Mouse (Mus musculus) forebrain, embryonic 12.5 days (tissue): ENCODE data around the gene Tmem121b. TPM values are rescaled to one million over a fixed set of nuclear protein-coding genes. Genes with fewer than 3 reads are reported as not detected.

Experiments used
- ATAC-seq: fragments of 200-750 bp; cut with Nextera tagmentation; 2 replicates; pipeline ENCODE4 v1.8.0; 2017; ENCODE audit warnings: moderate TSS enrichment; ENCODE audit not compliant: low FRiP score
- H3K27ac ChIP-seq: fragments of 300-500 bp; sonication (generic); 2 replicates; pipeline ENCODE4 v1.5.1; 2016; ENCODE audit warnings: mild to moderate bottlenecking
- H3K27me3 ChIP-seq: fragments of 300-500 bp; sonication (generic); 2 replicates; pipeline ENCODE4 v1.6.1; 2016; ENCODE audit warnings: mild to moderate bottlenecking
- H3K36me3 ChIP-seq: fragments of 300-500 bp; sonication (generic); replicated peaks from 2 replicates; pipeline ENCODE4 v1.6.1; 2016; ENCODE audit warnings: mild to moderate bottlenecking
- H3K4me1 ChIP-seq: fragments of 300-500 bp; sonication (generic); 2 replicates; pipeline ENCODE4 v1.6.1; 2016
- H3K4me2 ChIP-seq: fragments of 300-500 bp; sonication (generic); 2 replicates; pipeline ENCODE4 v1.6.1; 2016; ENCODE audit warnings: mild to moderate bottlenecking, moderate library complexity
- H3K4me3 ChIP-seq: fragments of 300-500 bp; sonication (generic); replicated peaks from 2 replicates; pipeline ENCODE4 v1.5.1; 2016; ENCODE audit warnings: mild to moderate bottlenecking
- H3K9ac ChIP-seq: fragments of 300-500 bp; sonication (generic); 2 replicates; pipeline ENCODE4 v1.6.1; 2016; ENCODE audit warnings: mild to moderate bottlenecking
- H3K9me3 ChIP-seq: fragments of 300-500 bp; sonication (generic); 2 replicates; pipeline ENCODE4 v1.6.1; 2016
- WGBS: fragments of 180-500 bp; shearing (Covaris S2); methylation state at CpG from one replicate; pipeline ENCODE4 v1.1.7; 2016; 5-methylcytosine and 5-hydroxymethylcytosine counted together
- polyA plus RNA-seq: library from polyadenylated mRNA; unstranded; fragments of >200 nt; fragmentation: Nextera tagmentation; extraction: Ambion mirVana; gene quantifications from 2 replicates; pipeline ENCODE4 v1.2.1, GENCODE M21; 2016

Gene Tmem121b
- polyA plus RNA-seq, 1 experiment from 2014 or later = 2.5 TPM

- Histone ChIP-seq H3K9ac (peak overlapping the region; percentile 21; the same call in 1 of the 2 replicates), H3K4me2 (peak overlapping the region; percentile 31)
- WGBS = 18% methylated on average over 8 of the region's 8 CpGs
These were observed 21.0 kb downstream of the Tmem121b start for GRCm38 (mm10) chr6:120472455-120473140.

GRCm38 (mm10) chr6:120471991-120472441 lies 21.6 kb downstream of the Tmem121b start:
- H3K4me3 ChIP-seq = no peak overlapping the region
- H3K27ac ChIP-seq = peak overlapping the region; percentile 85
- H3K4me1 ChIP-seq = peaks cover 25% of the 10 kb centered on the region
- no peaks in the 10 kb centered on the region for H3K9me3 ChIP-seq
- H3K4me2 ChIP-seq = peak overlapping the region; percentile 31
- 0% methylated on average over 5 of the region's 5 CpGs for WGBS
- H3K27me3 ChIP-seq = 0 out of 2 replicates have a peak, but pooled peaks cover 5% of the 10 kb centered on the region
- 0 out of 2 replicates have a peak overlapping the region, but pooled peaks have one; percentile 21 for H3K9ac ChIP-seq
- ATAC-seq = peak; percentile 81
- no peaks in the 10 kb centered on the region for H3K36me3 ChIP-seq

More at GRCm38 (mm10) chr6:120472455-120473140, 21.0 kb downstream of the Tmem121b start:
- Histone ChIP-seq H3K27ac (peak overlapping the region; percentile 85), H3K36me3 (no peaks in the 10 kb centered on the region), H3K4me1 (peaks cover 25% of the 10 kb centered on the region), H3K9me3 (no peaks in the 10 kb centered on the region), H3K27me3 (0 out of 2 replicates have a peak, but pooled peaks cover 4% of the 10 kb centered on the region), H3K4me3 (no peak overlapping the region)
- ATAC-seq = peak; percentile 59

- H3K4me1 ChIP-seq = peaks cover 25% of the 10 kb centered on the region
- H3K36me3 ChIP-seq = no peaks in the 10 kb centered on the region
- no peaks in the 10 kb centered on the region for H3K9me3 ChIP-seq
- H3K4me2 ChIP-seq = no peak overlapping the region
- H3K27ac ChIP-seq = no peak overlapping the region
- H3K27me3 ChIP-seq = peaks cover 7% of the 10 kb centered on the region; the same call in 1 of the 2 replicates
- H3K4me3 ChIP-seq = no peak overlapping the region
- ATAC-seq = no peak
- no peak overlapping the region for H3K9ac ChIP-seq
- 93% methylated on average over 1 of the region's 1 CpGs for WGBS
These were observed 22.9 kb downstream of the Tmem121b start for GRCm38 (mm10) chr6:120470666-120471065.

- H3K9me3 ChIP-seq = no peaks in the 10 kb centered on the region
- H3K27ac ChIP-seq = no peak overlapping the region
- H3K4me1 ChIP-seq = peaks cover 25% of the 10 kb centered on the region
- H3K36me3 ChIP-seq = no peaks in the 10 kb centered on the region
- no peak overlapping the region for H3K4me2 ChIP-seq
- H3K9ac ChIP-seq = no peak overlapping the region
- H3K4me3 ChIP-seq = no peak overlapping the region
- H3K27me3 ChIP-seq = peaks cover 15% of the 10 kb centered on the region
- no peak for ATAC-seq
These were observed 23.8 kb downstream of the Tmem121b start for GRCm38 (mm10) chr6:120469770-120470169.

GRCm38 (mm10) chr6:120469268-120469667 lies 24.3 kb downstream of the Tmem121b start:
- ATAC-seq = no peak
- H3K4me2 ChIP-seq = no peak overlapping the region
- no peak overlapping the region for H3K4me3 ChIP-seq
- H3K9me3 ChIP-seq = no peaks in the 10 kb centered on the region
- no peak overlapping the region for H3K9ac ChIP-seq
- no peaks in the 10 kb centered on the region for H3K36me3 ChIP-seq
- no peak overlapping the region for H3K27ac ChIP-seq
- H3K4me1 ChIP-seq = peaks cover 25% of the 10 kb centered on the region
- 70% methylated on average over 3 of the region's 3 CpGs for WGBS
- H3K27me3 ChIP-seq = peaks cover 20% of the 10 kb centered on the region

GRCm38 (mm10) chr6:120468259-120468658 lies 25.3 kb downstream of the Tmem121b start:
- H3K9ac ChIP-seq = no peak overlapping the region
- H3K9me3 ChIP-seq = no peaks in the 10 kb centered on the region
- H3K27me3 ChIP-seq = peaks cover 30% of the 10 kb centered on the region
- no peak overlapping the region for H3K27ac ChIP-seq
- peaks cover 27% of the 10 kb centered on the region for H3K4me1 ChIP-seq
- no peaks in the 10 kb centered on the region for H3K36me3 ChIP-seq
- no peak overlapping the region for H3K4me3 ChIP-seq
- ATAC-seq = no peak
- H3K4me2 ChIP-seq = no peak overlapping the region
- WGBS = 93% methylated on average over 4 of the region's 4 CpGs

- Histone ChIP-seq H3K9ac (no peak overlapping the region), H3K4me3 (no peak overlapping the region), H3K4me2 (no peak overlapping the region), H3K4me1 (peaks cover 16% of the 10 kb centered on the region), H3K27ac (no peak overlapping the region), H3K27me3 (peaks cover 43% of the 10 kb centered on the region), H3K9me3 (no peaks in the 10 kb centered on the region), H3K36me3 (no peaks in the 10 kb centered on the region)
- ATAC-seq = no peak
- WGBS = 82% methylated on average over 10 of the region's 10 CpGs
These were observed 26.8 kb downstream of the Tmem121b start for GRCm38 (mm10) chr6:120466609-120467329.

- Histone ChIP-seq H3K9ac (no peak overlapping the region), H3K9me3 (no peaks in the 10 kb centered on the region), H3K4me2 (no peak overlapping the region), H3K36me3 (no peaks in the 10 kb centered on the region), H3K4me1 (peaks cover 13% of the 10 kb centered on the region), H3K27ac (no peak overlapping the region), H3K4me3 (no peak overlapping the region), H3K27me3 (peaks cover 48% of the 10 kb centered on the region)
- 48% methylated on average over 4 of the region's 4 CpGs for WGBS
- ATAC-seq = no peak
These were observed 28.2 kb downstream of the Tmem121b start for GRCm38 (mm10) chr6:120465393-120465792.

- no peaks in the 10 kb centered on the region for H3K36me3 ChIP-seq
These were observed 29.1 kb downstream of the Tmem121b start for GRCm38 (mm10) chr6:120464406-120464939.

GRCm38 (mm10) chr6:120463884-120464283 lies 29.7 kb downstream of the Tmem121b start:
- peak overlapping the region; percentile 62; the same call in 1 of the 2 replicates for H3K9ac ChIP-seq
- H3K27ac ChIP-seq = no peak overlapping the region
- peak overlapping the region; percentile 58 for H3K4me3 ChIP-seq
- no peaks in the 10 kb centered on the region for H3K9me3 ChIP-seq
- peak; percentile 34; the same call in 1 of the 2 replicates for ATAC-seq
- H3K36me3 ChIP-seq = no peaks in the 10 kb centered on the region
- H3K4me2 ChIP-seq = peak overlapping the region; percentile 68
- H3K4me1 ChIP-seq = peaks cover 13% of the 10 kb centered on the region
- H3K27me3 ChIP-seq = peaks cover 50% of the 10 kb centered on the region
- 11% methylated on average over 11 of the region's 11 CpGs for WGBS

More at GRCm38 (mm10) chr6:120464406-120464939, 29.1 kb downstream of the Tmem121b start:
- ATAC-seq = no peak
- Histone ChIP-seq H3K27ac (no peak overlapping the region), H3K27me3 (peaks cover 48% of the 10 kb centered on the region), H3K9ac (no peak overlapping the region), H3K4me2 (peak overlapping the region; percentile 68; the same call in 1 of the 2 replicates), H3K4me1 (peaks cover 13% of the 10 kb centered on the region), H3K9me3 (no peaks in the 10 kb centered on the region), H3K4me3 (no peak overlapping the region)
- 51% methylated on average over 9 of the region's 9 CpGs for WGBS

GRCm38 (mm10) chr6:120463086-120463871 lies 30.3 kb downstream of the Tmem121b start, which contains the start of gene Il17ra:
Gene Il17ra, plus strand, starts transcription at chr6:120463247.
- H3K9me3 ChIP-seq = no peaks in the 10 kb centered on the region
- no peaks in the 10 kb centered on the region for H3K36me3 ChIP-seq
- H3K4me1 ChIP-seq = peaks cover 13% of the 10 kb centered on the region
- peak; percentile 82 for ATAC-seq
- H3K9ac ChIP-seq = peak within 1 kb of the TSS; percentile 62
- H3K27ac ChIP-seq = no peak within 1 kb of the TSS
- H3K4me2 ChIP-seq = peak within 1 kb of the TSS; percentile 68
- H3K4me3 ChIP-seq = peak within 1 kb of the TSS; percentile 58
- peaks cover 50% of the 10 kb centered on the region for H3K27me3 ChIP-seq
- WGBS = under 1% methylated on average over 88 of the region's 90 CpGs
